Mouse (Mus musculus) MEL (cell line): ENCODE measurements at regions not wholly inside any gene's neighbourhood (a gene's known extent, or its start where the extent isn't known, plus 50 kb on each side); places are given as distances from the start of the nearest gene placed in this dataset.
"Not testable (repeated sequence)": the region's sequence is repeated elsewhere in the genome, so short reads cannot be mapped to it uniquely, and the experiment has no call there.

Source experiments
- POLR2A ChIP-seq, 2 experiments: IDR thresholded peaks; 2 replicates each; pipeline ENCODE4 v1.6.1; 2011 to 2012; ENCODE audit warnings: low read length in 2 of 2, mild to moderate bottlenecking in 2 of 2, control low read depth in 1 of 2, improper control_type of control experiment in 1 of 2, low read depth in 1 of 2, moderate library complexity in 1 of 2; ENCODE audit not compliant: control insufficient read depth in 1 of 2, insufficient read depth in 1 of 2, poor library complexity in 1 of 2
- TCF12 ChIP-seq: IDR thresholded peaks from 2 replicates; pipeline ENCODE4 v1.6.1; 2014; ENCODE audit warnings: low read depth, mild to moderate bottlenecking, inconsistent platforms, low read length, improper control_type of control experiment, moderate library complexity
- USF2 ChIP-seq, 2 experiments: IDR thresholded peaks; 2 replicates each; pipeline ENCODE4 v1.6.1; 2011 to 2012; ENCODE audit warnings: improper control_type of control experiment in 2 of 2, low read length in 2 of 2, borderline replicate concordance in 1 of 2, inconsistent platforms in 1 of 2, low read depth in 1 of 2, mild to moderate bottlenecking in 1 of 2; ENCODE audit not compliant: insufficient read depth in 1 of 2

DNA sequence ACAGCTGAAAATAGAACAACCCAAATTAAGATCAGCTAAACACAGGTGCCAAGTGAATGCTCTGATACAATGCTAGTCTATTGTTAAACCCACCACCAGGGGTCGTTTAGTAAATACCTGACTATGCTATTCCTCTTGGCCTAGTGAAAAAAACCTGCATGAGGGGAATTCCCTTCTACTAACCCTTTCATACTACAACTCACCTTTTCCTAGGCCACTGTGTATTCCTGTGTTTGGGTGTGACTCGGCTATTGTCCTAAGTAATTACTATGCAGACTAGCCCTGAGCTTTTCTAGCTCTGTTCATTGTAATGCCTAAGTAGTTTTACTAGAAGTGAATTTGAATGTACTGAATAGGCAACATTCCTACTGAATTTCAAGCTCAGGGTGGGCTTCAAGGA, 492.5 kb upstream of the Pot1a start:
- TF ChIP-seq POLR2A (IDR thresholded peaks at IDR 0.05; ENCODE audit: control insufficient read depth in 1 of 2, insufficient read depth in 1 of 2, low read depth in 1 of 2, low read length in 2 of 2, poor library complexity in 1 of 2); TCF12; USF2 (IDR thresholded peaks at IDR 0.05; ENCODE audit: borderline replicate concordance in 1 of 2, insufficient read depth in 1 of 2, low read depth in 1 of 2, low read length in 2 of 2): not testable (repeated sequence)
